8 mouse cellular contexts compared by ENCODE assay signal in genomic region chr11:49794342-49795144, GRCm38 (mm10). TPM values are rescaled to one million over a fixed set of nuclear protein-coding genes. Genes with fewer than 3 reads are reported as not detected.
DNase-seq lines count a peak whose midpoint lies in the region; ATAC-seq lines count a peak whose summit lies in the region.

No protein-coding gene starts in this region.

- H3K36me3 ChIP-seq in erythroblast, embryonic 14.5 days (ENCODE audit: control insufficient read depth) = no peaks in the 10 kb centered on the region
- H3K36me3 ChIP-seq in hindbrain, embryonic 15.5 days = no peaks in the 10 kb centered on the region
- no peaks in the 10 kb centered on the region for H3K36me3 ChIP-seq in liver, embryonic 11.5 days (ENCODE audit: control insufficient read depth, insufficient read depth, low read length)

- H3K27me3 ChIP-seq in erythroblast, embryonic 14.5 days (ENCODE audit: control insufficient read depth) = peaks cover 52% of the 10 kb centered on the region
- no peaks in the 10 kb centered on the region for H3K27me3 ChIP-seq in hindbrain, embryonic 15.5 days
- H3K27me3 ChIP-seq in liver, embryonic 11.5 days (replicated peaks; ENCODE audit: control insufficient read depth, insufficient read depth, low read length) = peaks cover 23% of the 10 kb centered on the region

- ATAC-seq in erythroblast, adult 5-6 weeks (replicated peaks; ENCODE audit: low FRiP score, poor library complexity, severe bottlenecking) = no peak
- peak; percentile 57; the same call in 1 of the 2 replicates for ATAC-seq in common myeloid progenitor, adult 5-6 weeks (replicated peaks; ENCODE audit: low read depth, poor library complexity, severe bottlenecking)
- no peak for ATAC-seq in hindbrain, embryonic 15.5 days (ENCODE audit: low FRiP score, low read depth)
- peak; percentile 27; the same call in 1 of the 2 replicates for ATAC-seq in liver, embryonic 11.5 days (replicated peaks; ENCODE audit: low FRiP score)

- H3K27ac ChIP-seq in hindbrain, embryonic 15.5 days (replicated peaks) = no peak overlapping the region
- no peak overlapping the region for H3K27ac ChIP-seq in liver, embryonic 11.5 days (ENCODE audit: low read depth, low read length)

- H3K4me1 ChIP-seq in erythroblast, embryonic 14.5 days (ENCODE audit: control insufficient read depth) = peaks cover 16% of the 10 kb centered on the region
- H3K4me1 ChIP-seq in hindbrain, embryonic 15.5 days (replicated peaks) = peaks cover 20% of the 10 kb centered on the region
- peaks cover 17% of the 10 kb centered on the region for H3K4me1 ChIP-seq in liver, embryonic 11.5 days (replicated peaks; ENCODE audit: control insufficient read depth, insufficient read depth, low read length)

- peak overlapping the region; percentile 71 for H3K9ac ChIP-seq in hindbrain, embryonic 15.5 days
- H3K9ac ChIP-seq in liver, embryonic 11.5 days (ENCODE audit: low read depth, low read length) = peak overlapping the region; percentile 46

- H3K9me3 ChIP-seq in erythroblast, embryonic 14.5 days (ENCODE audit: control insufficient read depth, low read length) = no peaks in the 10 kb centered on the region
- no peaks in the 10 kb centered on the region for H3K9me3 ChIP-seq in hindbrain, embryonic 15.5 days
- H3K9me3 ChIP-seq in liver, embryonic 11.5 days (ENCODE audit: control insufficient read depth, low read length) = no peaks in the 10 kb centered on the region

- DNase-seq in gastrocnemius, postnatal 10 days = peak; percentile 48
- DNase-seq in liver, embryonic 11.5 days (ENCODE audit: low spot score) = peak; percentile 62
- DNase-seq in neural tube, embryonic 10.5 days (ENCODE audit: extremely low spot score, low spot score) = peak; percentile 67
- DNase-seq in spleen, postnatal 14 days (ENCODE audit: low spot score in 2 of 2) = no peak

- WGBS in hindbrain, embryonic 15.5 days = under 1% methylated on average over 45 of the region's 45 CpGs
- WGBS in liver, embryonic 11.5 days = 3% methylated on average over 45 of the region's 45 CpGs

- peak overlapping the region; percentile 96 for H3K4me2 ChIP-seq in hindbrain, embryonic 15.5 days
- H3K4me2 ChIP-seq in liver, embryonic 11.5 days = peak overlapping the region; percentile 97

- peak overlapping the region; percentile 49 for H3K4me3 ChIP-seq in erythroblast, embryonic 14.5 days (replicated peaks)
- H3K4me3 ChIP-seq in hindbrain, embryonic 15.5 days = peak overlapping the region; percentile 83
- peak overlapping the region; percentile 53 for H3K4me3 ChIP-seq in liver, embryonic 11.5 days (ENCODE audit: low read depth, low read length)

RNA-seq across cellular contexts. Expression of gene Gfpt2, which starts 0.6 kb away (rescaled TPM):
- polyA plus RNA-seq in erythroblast, embryonic 14.5 days (2012) = not detected in 2 replicates
- total RNA-seq in erythroblast, adult 5-6 weeks (2015; ENCODE audit: low replicate concordance) = not detected in 2 replicates
- 0.17 TPM in 1 of 2 replicates, not detected in the other for total RNA-seq in erythroblast, adult 5-6 weeks (2017; ENCODE audit: low replicate concordance)
- 0.97 and 2.5 TPM in 2 replicates for total RNA-seq in common myeloid progenitor, adult 5-6 weeks (2017)
- 1 to 10 TPM; 7.4 to 9.5 TPM for total RNA-seq in gastrocnemius, postnatal 10 days (2021)
- 6.4 and 6.8 TPM in 2 replicates for polyA plus RNA-seq in hindbrain, embryonic 15.5 days (2015; fragmentation: Nextera tagmentation; extraction: Ambion mirVana)
- polyA plus RNA-seq in liver, embryonic 11.5 days (2014; fragmentation: Nextera tagmentation; extraction: Ambion mirVana) = 6.2 and 6.5 TPM in 2 replicates

RNA-seq across cellular contexts. Expression of gene Mapk9, which starts 52.0 kb away (rescaled TPM):
- 0.44 and 0.63 TPM in 2 replicates for polyA plus RNA-seq in erythroblast, embryonic 14.5 days (2012)
- 9.2 and 16.3 TPM in 2 replicates for total RNA-seq in erythroblast, adult 5-6 weeks (2015; ENCODE audit: low replicate concordance)
- total RNA-seq in erythroblast, adult 5-6 weeks (2017; ENCODE audit: low replicate concordance) = 9.5 and 9.9 TPM in 2 replicates
- total RNA-seq in common myeloid progenitor, adult 5-6 weeks (2017) = 51.6 and 60.3 TPM in 2 replicates
- 10 to 100 TPM; 49.3 TPM for total RNA-seq in gastrocnemius, postnatal 10 days (2021)
- 69.5 and 69.6 TPM in 2 replicates for polyA plus RNA-seq in hindbrain, embryonic 15.5 days (2015; fragmentation: Nextera tagmentation; extraction: Ambion mirVana)
- polyA plus RNA-seq in liver, embryonic 11.5 days (2014; fragmentation: Nextera tagmentation; extraction: Ambion mirVana) = 47.5 and 52.3 TPM in 2 replicates

Comparison
In these comparisons a context has a peak if more than half of its experiments do, and no peak if none do; other contexts are left out.
1. ATAC-seq: peak in common myeloid progenitor, adult 5-6 weeks (single experiment) and liver, embryonic 11.5 days (single experiment); none in erythroblast, adult 5-6 weeks (single experiment) and hindbrain, embryonic 15.5 days (single experiment).
2. DNase-seq: peak in gastrocnemius, postnatal 10 days (single experiment), liver, embryonic 11.5 days (single experiment) and neural tube, embryonic 10.5 days (single experiment); none in spleen, postnatal 14 days (0 of 2).
3. Peak in every context shown above with its lines, with median percentiles within 50 percentile points of each other: H3K4me3 ChIP-seq.